ENCODE assay signal across 13 mouse cellular contexts in the genomic region with DNA sequence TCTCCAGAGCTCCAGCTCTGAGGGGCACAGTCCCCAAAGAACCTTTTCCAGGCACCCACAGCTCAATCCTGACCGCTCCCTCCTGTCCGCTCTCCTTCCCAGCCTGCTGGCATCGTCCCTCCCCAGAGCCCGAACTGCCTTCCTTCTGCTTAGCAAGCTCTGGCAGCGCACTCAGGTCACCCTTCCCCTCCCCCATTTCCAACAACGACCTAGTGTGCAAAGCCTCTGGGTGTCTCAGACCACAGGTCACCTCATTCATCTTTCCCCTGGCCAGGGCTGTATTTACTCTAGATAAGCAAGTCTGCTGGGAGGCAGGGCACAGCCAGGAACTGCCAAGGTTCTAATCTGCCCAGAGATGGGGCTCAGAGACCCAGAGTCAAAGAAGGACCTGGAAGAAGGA. TPM values are rescaled to one million over a fixed set of nuclear protein-coding genes. Genes with fewer than 3 reads are reported as not detected.
DNase-seq lines count a peak whose midpoint lies in the region; ATAC-seq and TF ChIP-seq lines count a peak whose summit lies in the region.
"Had no signal": no experiment of that assay in that cellular context is flagged by ENCODE, and none has a peak within 500 bp of the region (broad histone marks: within the 10 kb centered on the region; RNA-seq: fewer than 3 reads in every experiment).

No protein-coding gene starts in this region.

- no peak overlapping the region for H3K4me2 ChIP-seq in midbrain, embryonic 11.5 days
- no peak overlapping the region for H3K4me2 ChIP-seq in midbrain, embryonic 16.5 days (ENCODE audit: low read length)
- H3K4me2 ChIP-seq in heart, embryonic 16.5 days (ENCODE audit: low read depth, low read length) = no peak overlapping the region
- H3K4me2 ChIP-seq in liver, postnatal 0 days (ENCODE audit: low read depth, low read length) = peak overlapping the region; percentile 29; the same call in 1 of the 2 replicates
- H3K4me2 ChIP-seq: embryonic facial prominence, embryonic 12.5 days; kidney, embryonic 15.5 days had no signal

- peak; percentile 83 for DNase-seq in midbrain, embryonic 11.5 days (ENCODE audit: low spot score, missing footprints)
- peak; percentile 62 for DNase-seq in liver, postnatal 0 days
- DNase-seq in yolk sac, embryonic 10.5 days (ENCODE audit: low spot score) = peak; percentile 77
- DNase-seq in frontal cortex, postnatal 36 days (ENCODE audit: low spot score in 2 of 2) = no peak
- DNase-seq in left cerebral cortex, adult 2 months (ENCODE audit: extremely low spot score in 1 of 2, low spot score in 2 of 2) = no peak
- DNase-seq: cerebellum, adult 18-20 months; forebrain, postnatal 0 days; right cerebral cortex, postnatal 14 days had no signal

- H3K4me1 ChIP-seq in midbrain, embryonic 11.5 days (ENCODE audit: control insufficient read depth, insufficient read depth, low read length) = no peaks in the 10 kb centered on the region
- peaks cover 2% of the 10 kb centered on the region; the same call in 1 of the 2 replicates for H3K4me1 ChIP-seq in midbrain, embryonic 16.5 days (ENCODE audit: control insufficient read depth, insufficient read depth, low read length)
- peaks cover 50% of the 10 kb centered on the region for H3K4me1 ChIP-seq in heart, embryonic 16.5 days (ENCODE audit: control insufficient read depth, insufficient read depth, low read length)
- H3K4me1 ChIP-seq in liver, postnatal 0 days (ENCODE audit: insufficient read depth) = peaks cover 25% of the 10 kb centered on the region

- no peak overlapping the region for H3K9ac ChIP-seq in midbrain, embryonic 11.5 days (ENCODE audit: low read length)
- no peak overlapping the region for H3K9ac ChIP-seq in midbrain, embryonic 16.5 days (ENCODE audit: low read depth, low read length)
- peak overlapping the region; percentile 59 for H3K9ac ChIP-seq in heart, embryonic 16.5 days (ENCODE audit: low read length)
- peak overlapping the region; percentile 34; the same call in 1 of the 2 replicates for H3K9ac ChIP-seq in liver, postnatal 0 days (replicated peaks)
- H3K9ac ChIP-seq: embryonic facial prominence, embryonic 12.5 days; forebrain, postnatal 0 days; kidney, embryonic 15.5 days had no signal

- H3K36me3 ChIP-seq in midbrain, embryonic 11.5 days (ENCODE audit: control insufficient read depth, insufficient read depth, low read length) = no peaks in the 10 kb centered on the region
- H3K36me3 ChIP-seq in midbrain, embryonic 16.5 days (ENCODE audit: control insufficient read depth, insufficient read depth, low read length) = no peaks in the 10 kb centered on the region
- H3K36me3 ChIP-seq in heart, embryonic 16.5 days (ENCODE audit: control insufficient read depth, insufficient read depth) = no peaks in the 10 kb centered on the region
- no peaks in the 10 kb centered on the region for H3K36me3 ChIP-seq in liver, postnatal 0 days (replicated peaks; ENCODE audit: insufficient read depth, low read length)
- H3K36me3 ChIP-seq: embryonic facial prominence, embryonic 12.5 days; kidney, embryonic 15.5 days; midbrain, embryonic 10.5 days had no signal

- ATAC-seq in midbrain, embryonic 11.5 days (ENCODE audit: low FRiP score) = no peak
- ATAC-seq in midbrain, embryonic 16.5 days = no peak
- ATAC-seq in heart, embryonic 16.5 days (replicated peaks; ENCODE audit: extremely low read depth, insufficient read depth, low FRiP score) = no peak; the same call in 1 of the 2 replicates
- peak; percentile 66 for ATAC-seq in liver, postnatal 0 days
- ATAC-seq: forebrain, postnatal 0 days had no signal

- no peak overlapping the region for H3K27ac ChIP-seq in midbrain, embryonic 11.5 days (ENCODE audit: low read depth, low read length)
- H3K27ac ChIP-seq in midbrain, embryonic 16.5 days (ENCODE audit: low read length) = no peak overlapping the region
- H3K27ac ChIP-seq in heart, embryonic 16.5 days (ENCODE audit: low read length) = peak overlapping the region; percentile 92
- peak overlapping the region; percentile 48; the same call in 1 of the 2 replicates for H3K27ac ChIP-seq in liver, postnatal 0 days (ENCODE audit: low read depth)
- no peak overlapping the region for H3K27ac ChIP-seq in left cerebral cortex, adult 2 months
- H3K27ac ChIP-seq: embryonic facial prominence, embryonic 12.5 days; kidney, embryonic 15.5 days; midbrain, embryonic 10.5 days had no signal

- no peaks in the 10 kb centered on the region for H3K9me3 ChIP-seq in midbrain, embryonic 11.5 days (ENCODE audit: control insufficient read depth, low read length)
- no peaks in the 10 kb centered on the region for H3K9me3 ChIP-seq in midbrain, embryonic 16.5 days (replicated peaks; ENCODE audit: control insufficient read depth, low read length, poor library complexity, severe bottlenecking)
- H3K9me3 ChIP-seq in heart, embryonic 16.5 days (replicated peaks; ENCODE audit: control insufficient read depth, low read length) = no peaks in the 10 kb centered on the region
- no peaks in the 10 kb centered on the region for H3K9me3 ChIP-seq in liver, postnatal 0 days (ENCODE audit: low read length)
- H3K9me3 ChIP-seq: embryonic facial prominence, embryonic 12.5 days; kidney, embryonic 15.5 days; midbrain, embryonic 10.5 days had no signal

- no peak for TF ChIP-seq CTCF in liver, postnatal 0 days (IDR thresholded peaks at IDR 0.05; ENCODE audit: low read depth)
- TF ChIP-seq CTCF in left cerebral cortex, adult 2 months (IDR thresholded peaks at IDR 0.05) = no peak

- WGBS in midbrain, embryonic 11.5 days = 51% methylated on average over 6 of the region's 6 CpGs
- WGBS in midbrain, embryonic 16.5 days = 49% methylated on average over 6 of the region's 6 CpGs
- WGBS in heart, embryonic 16.5 days = 16% methylated on average over 6 of the region's 6 CpGs
- 29% methylated on average over 6 of the region's 6 CpGs for WGBS in liver, postnatal 0 days (ENCODE audit: insufficient replicate concordance)

- intact Hi-C loops in left cerebral cortex, adult 2 months (cut with DNase I) = no loop called here

- TF ChIP-seq EP300 in liver, postnatal 0 days (IDR thresholded peaks at IDR 0.05; ENCODE audit: low read depth) = peak; percentile 55; the same call in 1 of the 2 replicates

- H3K27me3 ChIP-seq in midbrain, embryonic 11.5 days (ENCODE audit: control insufficient read depth, insufficient read depth, low read length) = no peaks in the 10 kb centered on the region
- H3K27me3 ChIP-seq in midbrain, embryonic 16.5 days (ENCODE audit: control insufficient read depth, insufficient read depth, low read depth, low read length) = no peaks in the 10 kb centered on the region; the same call in 1 of the 2 replicates
- no peaks in the 10 kb centered on the region for H3K27me3 ChIP-seq in heart, embryonic 16.5 days (ENCODE audit: control insufficient read depth, insufficient read depth, low read length)
- peaks cover 1% of the 10 kb centered on the region; the same call in 1 of the 2 replicates for H3K27me3 ChIP-seq in liver, postnatal 0 days (ENCODE audit: insufficient read depth, low read length)

- H3K4me3 ChIP-seq in midbrain, embryonic 11.5 days (ENCODE audit: low read depth, low read length) = no peak overlapping the region
- no peak overlapping the region for H3K4me3 ChIP-seq in midbrain, embryonic 16.5 days (ENCODE audit: low read depth, low read length)
- H3K4me3 ChIP-seq in heart, embryonic 16.5 days (ENCODE audit: low read length) = no peak overlapping the region
- H3K4me3 ChIP-seq in liver, postnatal 0 days (ENCODE audit: low read depth, low read length) = 0 out of 2 replicates have a peak overlapping the region, but pooled peaks have one; percentile 2
- H3K4me3 ChIP-seq in left cerebral cortex, adult 2 months = no peak overlapping the region
- H3K4me3 ChIP-seq: embryonic facial prominence, embryonic 12.5 days; kidney, embryonic 15.5 days; midbrain, embryonic 10.5 days had no signal

RNA-seq across cellular contexts. Expression of a gene that starts 27.4 kb away (rescaled TPM):
- polyA plus RNA-seq in midbrain, embryonic 11.5 days (2014; fragmentation: Nextera tagmentation; extraction: Ambion mirVana) = 0.27 and 0.50 TPM in 2 replicates
- 6.1 and 6.6 TPM in 2 replicates for polyA plus RNA-seq in midbrain, embryonic 16.5 days (2015; fragmentation: Nextera tagmentation; extraction: Ambion mirVana)
- polyA plus RNA-seq in heart, embryonic 16.5 days (2015; fragmentation: Nextera tagmentation; extraction: Ambion mirVana) = 15.3 and 19.2 TPM in 2 replicates
- 0.26 and 0.46 TPM in 2 replicates for polyA plus RNA-seq in liver, postnatal 0 days (2015; fragmentation: Nextera tagmentation; extraction: Ambion mirVana)
- total RNA-seq in left cerebral cortex, adult 2 months (2021) = 10 to 100 TPM; 22.4 to 23.1 TPM

RNA-seq across cellular contexts. Expression of a gene that starts 32.3 kb away (rescaled TPM):
- 22.6 and 28.4 TPM in 2 replicates for polyA plus RNA-seq in midbrain, embryonic 11.5 days (2014; fragmentation: Nextera tagmentation; extraction: Ambion mirVana)
- polyA plus RNA-seq in midbrain, embryonic 16.5 days (2015; fragmentation: Nextera tagmentation; extraction: Ambion mirVana) = 32.3 and 33.0 TPM in 2 replicates
- 25.6 and 25.7 TPM in 2 replicates for polyA plus RNA-seq in heart, embryonic 16.5 days (2015; fragmentation: Nextera tagmentation; extraction: Ambion mirVana)
- polyA plus RNA-seq in liver, postnatal 0 days (2015; fragmentation: Nextera tagmentation; extraction: Ambion mirVana) = 13.8 and 14.2 TPM in 2 replicates
- 10 to 100 TPM; 42.2 to 45.6 TPM for total RNA-seq in left cerebral cortex, adult 2 months (2021)

RNA-seq across cellular contexts. Expression of a gene that starts 51.2 kb away (rescaled TPM):
- 398 and 399 TPM in 2 replicates for polyA plus RNA-seq in midbrain, embryonic 11.5 days (2014; fragmentation: Nextera tagmentation; extraction: Ambion mirVana)
- polyA plus RNA-seq in midbrain, embryonic 16.5 days (2015; fragmentation: Nextera tagmentation; extraction: Ambion mirVana) = 22.6 and 30.5 TPM in 2 replicates
- polyA plus RNA-seq in heart, embryonic 16.5 days (2015; fragmentation: Nextera tagmentation; extraction: Ambion mirVana) = 210 and 225 TPM in 2 replicates
- 135 and 145 TPM in 2 replicates for polyA plus RNA-seq in liver, postnatal 0 days (2015; fragmentation: Nextera tagmentation; extraction: Ambion mirVana)
- 1 to 10 TPM; 5.5 to 6.2 TPM for total RNA-seq in left cerebral cortex, adult 2 months (2021)

Comparison
In these comparisons a context has a peak if more than half of its experiments do, and no peak if none do; other contexts are left out.
1. DNase-seq: peak in midbrain, embryonic 11.5 days (single experiment), liver, postnatal 0 days (single experiment) and yolk sac, embryonic 10.5 days (single experiment); none in frontal cortex, postnatal 36 days (0 of 2) and left cerebral cortex, adult 2 months (0 of 2).
2. H3K27ac ChIP-seq: peak in heart, embryonic 16.5 days (single experiment) and liver, postnatal 0 days (single experiment); none in midbrain, embryonic 11.5 days (single experiment), midbrain, embryonic 16.5 days (single experiment) and left cerebral cortex, adult 2 months (single experiment).
3. H3K9ac ChIP-seq: peak in heart, embryonic 16.5 days (single experiment) and liver, postnatal 0 days (single experiment); none in midbrain, embryonic 11.5 days (single experiment) and midbrain, embryonic 16.5 days (single experiment).